Mouse (Mus musculus): ENCODE data around the gene Tpmt. TPM values are rescaled to one million over a fixed set of nuclear protein-coding genes. Genes with fewer than 3 reads are reported as not detected.
A peak's percentile ranks its signal among the peaks of the same experiment; 100 is the strongest.

The Tpmt gene
- total and polyA plus RNA-seq, 3 experiments: 1.6 to 3.6 (median 3.1) TPM

- TF ChIP-seq TCF12 (IDR thresholded peaks at IDR 0.05; ENCODE audit: low read depth, low read length) (peak; percentile 41; the same call in 1 of the 2 replicates), NRF1 (IDR thresholded peaks at IDR 0.05; ENCODE audit: low read depth, low read length) (no peak), BHLHE40 (IDR thresholded peaks at IDR 0.05; ENCODE audit: low read depth, low read length) (peak; percentile 75), ZMIZ1 (IDR thresholded peaks at IDR 0.05; ENCODE audit: low read depth, low read length) (no peak), UBTF (IDR thresholded peaks at IDR 0.05; ENCODE audit: low read depth, low read length) (no peak), HCFC1 (IDR thresholded peaks at IDR 0.05; ENCODE audit: low read depth, low read length) (peak; percentile 58; the same call in 1 of the 2 replicates)
Measured at GRCm38 (mm10) chr13:46983878-46984277, 60.7 kb downstream of the Tpmt start (continued).

- H3K4me1 ChIP-seq (ENCODE audit: control insufficient read depth in 1 of 2, insufficient read depth in 2 of 2): peaks cover 31 to 67% of the 10 kb centered on the region in 2 experiments
- peak overlapping the region; percentile 30; the same call in 1 of the 2 replicates for H3K4me2 ChIP-seq (ENCODE audit: insufficient read depth, low read depth, poor library complexity, severe bottlenecking)
- no peaks in the 10 kb centered on the region for H3K9me3 ChIP-seq (replicated peaks; ENCODE audit: low read length)
- dilution Hi-C loops (cut with MboI; ENCODE audit: extremely low pct_ligation_motif_present, extremely low pct_unique_long_range_greater_than_20kb, low sequenced_read_pairs): no loop called here
- H3K27me3 ChIP-seq (replicated peaks): no peaks in the 10 kb centered on the region
- no peaks in the 10 kb centered on the region for H3K36me3 ChIP-seq (replicated peaks in 1 of 2; ENCODE audit: control insufficient read depth in 1 of 2, insufficient read depth in 1 of 2, low read length in 1 of 2)
- peak overlapping the region in 1 of 3 experiments; percentile 28 for H3K4me3 ChIP-seq (replicated peaks in 1 of 3; ENCODE audit: low read depth in 2 of 3, low read length in 2 of 3, poor library complexity in 1 of 3)
- no peak for TF ChIP-seq MAFK (IDR thresholded peaks at IDR 0.05; ENCODE audit: insufficient replicate concordance, low read length)
- peak; percentile 54 for TF ChIP-seq ZNF384 (IDR thresholded peaks at IDR 0.05; ENCODE audit: low read depth, low read length)
- H3K27ac ChIP-seq (ENCODE audit: insufficient read depth, low read depth): peak overlapping the region; percentile 51
- no peaks in the 10 kb centered on the region for H3K79me2 ChIP-seq (replicated peaks; ENCODE audit: control insufficient read depth, extremely low read depth, insufficient read depth, poor library complexity, severe bottlenecking)
- H3K9ac ChIP-seq (ENCODE audit: insufficient read depth, low read depth): no peak overlapping the region
- peak; percentile 43 for DNase-seq (ENCODE audit: extremely low read depth)
- in situ Hi-C loops (cut with MboI; ENCODE audit: low pct_ligation_motif_present, low pct_unique_long_range_greater_than_20kb, low sequenced_read_pairs): no loop called here
Measured at GRCm38 (mm10) chr13:46979836-46980490, 64.6 kb downstream of the Tpmt start.

- Histone ChIP-seq H3K4me2 (ENCODE audit: insufficient read depth, low read depth, poor library complexity, severe bottlenecking) (no peak overlapping the region), H3K79me2 (replicated peaks; ENCODE audit: control insufficient read depth, extremely low read depth, insufficient read depth, poor library complexity, severe bottlenecking) (no peaks in the 10 kb centered on the region), H3K9ac (ENCODE audit: insufficient read depth, low read depth) (no peak overlapping the region), H3K9me3 (replicated peaks; ENCODE audit: low read length) (no peaks in the 10 kb centered on the region), H3K4me3 (replicated peaks in 1 of 3; ENCODE audit: low read depth in 2 of 3, low read length in 2 of 3, poor library complexity in 1 of 3) (no peak overlapping the region), H3K27me3 (replicated peaks) (no peaks in the 10 kb centered on the region), H3K4me1 (ENCODE audit: control insufficient read depth in 1 of 2, insufficient read depth in 2 of 2) (peaks cover 12 to 35% of the 10 kb centered on the region in 2 experiments), H3K27ac (ENCODE audit: insufficient read depth, low read depth) (no peak overlapping the region), H3K36me3 (replicated peaks in 1 of 2; ENCODE audit: control insufficient read depth in 1 of 2, insufficient read depth in 1 of 2, low read length in 1 of 2) (no peaks in the 10 kb centered on the region)
- no peak for TF ChIP-seq CHD1 (IDR thresholded peaks at IDR 0.05; ENCODE audit: low read depth, low read length)
- TF ChIP-seq MEF2A (IDR thresholded peaks at IDR 0.05; ENCODE audit: borderline replicate concordance, low read depth, low read length): no peak
- no peak for TF ChIP-seq ZKSCAN1 (IDR thresholded peaks at IDR 0.05; ENCODE audit: borderline replicate concordance, low read depth, low read length)
- peak; percentile 20 for TF ChIP-seq RAD21 (IDR thresholded peaks at IDR 0.05; ENCODE audit: low read depth, low read length)
- TF ChIP-seq ZNF384 (IDR thresholded peaks at IDR 0.05; ENCODE audit: low read depth, low read length): no peak
- TF ChIP-seq ZC3H11A (IDR thresholded peaks at IDR 0.05; ENCODE audit: low read depth, low read length): no peak
- peak; percentile 16 for TF ChIP-seq SMC3 (IDR thresholded peaks at IDR 0.05; ENCODE audit: low read depth, low read length)
- TF ChIP-seq CTCF (conservative IDR thresholded peaks at IDR 0.05 in 1 of 2, IDR thresholded peaks at IDR 0.05 in 1 of 2; ENCODE audit: low read depth in 2 of 2, low read length in 2 of 2): peak in 1 of 2 experiments; percentile 45; a peak in 2 of 4 replicates
- TF ChIP-seq MAX (IDR thresholded peaks at IDR 0.05; ENCODE audit: low read length): no peak
- TF ChIP-seq POLR2AphosphoS2 (IDR thresholded peaks at IDR 0.05; ENCODE audit: low read depth, low read length): no peak
- no peak for DNase-seq (ENCODE audit: extremely low read depth)
- dilution Hi-C loops (cut with MboI; ENCODE audit: extremely low pct_ligation_motif_present, extremely low pct_unique_long_range_greater_than_20kb, low sequenced_read_pairs): no loop called here
- in situ Hi-C loops (cut with MboI; ENCODE audit: low pct_ligation_motif_present, low pct_unique_long_range_greater_than_20kb, low sequenced_read_pairs): no loop called here
Measured at GRCm38 (mm10) chr13:46976532-46976931, 68.0 kb downstream of the Tpmt start.

Measured in CH12.LX (cell line).